Mouse (Mus musculus) hindbrain, embryonic 11.5 days (tissue): ENCODE measurements around the gene Boc. TPM values are rescaled to one million over a fixed set of nuclear protein-coding genes. Genes with fewer than 3 reads are reported as not detected.

Experiments
- ATAC-seq: fragments of 200-750 bp; cut with Nextera tagmentation; 2 replicates; pipeline ENCODE4 v1.8.0; 2017; ENCODE audit warnings: mild to moderate bottlenecking, moderate TSS enrichment, moderate library complexity; ENCODE audit not compliant: low FRiP score
- DNase-seq: peaks from one replicate; pipeline ENCODE4 v3.0.0-alpha.2; 2015; ENCODE audit warnings: low spot score
- H3K27ac ChIP-seq: fragments of 300-500 bp; sonication (generic); 2 replicates; pipeline ENCODE4 v1.5.1; 2014; ENCODE audit warnings: mild to moderate bottlenecking, low read depth, low read length
- H3K27me3 ChIP-seq: fragments of 300-500 bp; sonication (generic); 2 replicates; pipeline ENCODE4 v1.6.1; 2014; ENCODE audit warnings: mild to moderate bottlenecking, low read length, moderate library complexity, mixed read lengths; ENCODE audit not compliant: control insufficient read depth, insufficient read depth
- H3K36me3 ChIP-seq: fragments of 300-500 bp; sonication (generic); 2 replicates; pipeline ENCODE4 v1.6.1; 2014; ENCODE audit warnings: mild to moderate bottlenecking, low read length, moderate library complexity, mixed read lengths; ENCODE audit not compliant: control insufficient read depth, insufficient read depth
- H3K4me1 ChIP-seq: fragments of 300-500 bp; sonication (generic); replicated peaks from 2 replicates; pipeline ENCODE4 v1.6.1; 2014; ENCODE audit warnings: low read length, mixed read lengths; ENCODE audit not compliant: control insufficient read depth, insufficient read depth
- H3K4me2 ChIP-seq: fragments of 300-500 bp; sonication (generic); replicated peaks from 2 replicates; pipeline ENCODE4 v1.6.1; 2014; ENCODE audit warnings: mild to moderate bottlenecking, low read depth, low read length
- H3K4me3 ChIP-seq: fragments of 300-500 bp; sonication (generic); 2 replicates; pipeline ENCODE4 v1.5.1; 2014; ENCODE audit warnings: low read depth, low read length
- H3K9ac ChIP-seq: fragments of 300-500 bp; sonication (generic); 2 replicates; pipeline ENCODE4 v1.6.1; 2014; ENCODE audit warnings: low read depth, low read length
- H3K9me3 ChIP-seq: fragments of 300-500 bp; sonication (generic); 2 replicates; pipeline ENCODE4 v1.6.1; 2016; ENCODE audit warnings: low read length; ENCODE audit not compliant: control insufficient read depth
- WGBS: fragments of 180-500 bp; shearing (Covaris S2); extraction: QIAGEN DNeasy Blood & Tissue Kit; methylation state at CpG from one replicate; pipeline ENCODE4 v1.1.7; 2014; 5-methylcytosine and 5-hydroxymethylcytosine counted together
- polyA plus RNA-seq: library from polyadenylated mRNA; unstranded; fragments of >200 nt; fragmentation: Nextera tagmentation; extraction: Ambion mirVana; gene quantifications from 2 replicates; pipeline ENCODE4 v1.2.1, GENCODE M21; 2014

Boc gene
- polyA plus RNA-seq, 1 experiment from 2014 or later = 34.3 TPM

DNA sequence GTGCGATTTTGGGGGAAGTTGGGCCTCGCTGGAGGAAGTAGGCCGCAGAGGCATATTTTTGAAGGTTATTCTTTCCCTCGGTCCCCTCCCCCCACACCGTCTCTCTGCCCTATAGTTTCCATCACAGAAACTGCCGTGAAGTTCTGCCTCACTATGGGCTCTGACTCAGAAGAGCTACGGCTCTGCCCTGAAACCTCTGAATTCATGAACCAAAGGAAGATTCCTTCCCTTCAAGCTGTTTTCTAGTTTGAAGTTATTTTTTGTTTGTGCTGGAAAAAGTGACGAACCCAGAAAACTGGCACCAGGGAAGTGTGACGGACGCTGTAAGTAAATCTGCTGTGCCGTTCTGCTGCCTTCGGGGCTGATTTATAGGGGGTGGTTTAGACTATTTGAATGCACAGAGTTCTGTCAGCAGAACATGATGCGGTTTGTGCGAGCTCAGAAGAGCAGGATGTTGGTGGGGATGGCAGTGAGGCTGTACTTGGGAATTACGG, 61.7 kb downstream of the Boc start:
- WGBS = 85% methylated on average over 15 of the region's 15 CpGs
- Histone ChIP-seq H3K27ac (no peak overlapping the region), H3K4me1 (no peaks in the 10 kb centered on the region), H3K4me3 (no peak overlapping the region), H3K4me2 (no peak overlapping the region), H3K27me3 (no peaks in the 10 kb centered on the region), H3K36me3 (peaks cover 32% of the 10 kb centered on the region), H3K9me3 (no peaks in the 10 kb centered on the region), H3K9ac (no peak overlapping the region)
- DNase-seq (no peak), ATAC-seq (no peak)

DNA sequence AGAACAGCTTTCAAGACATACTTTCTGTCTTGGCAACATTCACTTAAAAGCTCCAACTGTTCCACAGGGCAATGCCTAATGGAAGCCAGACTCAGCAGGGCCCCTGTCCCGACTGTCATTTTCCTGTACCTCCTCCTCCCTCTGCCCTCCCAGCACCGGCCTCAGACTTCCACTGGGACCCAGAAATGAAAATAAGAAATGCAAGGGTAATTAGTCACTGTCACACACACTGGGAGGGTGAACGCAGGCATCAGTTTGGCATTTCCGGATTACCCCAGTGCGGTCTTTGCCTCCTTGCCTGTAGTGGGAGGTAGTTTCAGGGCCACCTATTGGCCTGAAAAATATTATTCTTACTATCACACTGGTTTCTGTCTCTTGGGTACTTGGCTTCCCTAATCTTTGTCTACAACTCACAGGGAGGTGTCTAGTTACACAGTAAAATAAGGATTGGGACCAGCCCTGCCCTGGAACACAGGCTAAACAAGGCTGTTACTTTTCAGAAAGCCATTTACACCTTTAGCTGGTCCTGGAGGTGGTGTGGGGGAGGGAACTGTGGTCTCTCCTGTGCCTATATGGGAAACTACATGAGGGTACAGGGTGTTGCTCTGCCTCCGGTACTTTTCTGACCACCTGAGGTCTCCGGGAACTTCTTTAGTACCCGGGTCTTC, 64.1 kb downstream of the Boc start:
- Histone ChIP-seq H3K9me3 (no peaks in the 10 kb centered on the region), H3K4me3 (no peak overlapping the region), H3K36me3 (peaks cover 29% of the 10 kb centered on the region), H3K9ac (no peak overlapping the region), H3K4me1 (no peaks in the 10 kb centered on the region), H3K27ac (0 out of 2 replicates have a peak overlapping the region, but pooled peaks have one; percentile 31), H3K27me3 (no peaks in the 10 kb centered on the region), H3K4me2 (no peak overlapping the region)
- ATAC-seq = peak; percentile 76
- 43% methylated on average over 8 of the region's 8 CpGs for WGBS
- peak; percentile 52 for DNase-seq

DNA sequence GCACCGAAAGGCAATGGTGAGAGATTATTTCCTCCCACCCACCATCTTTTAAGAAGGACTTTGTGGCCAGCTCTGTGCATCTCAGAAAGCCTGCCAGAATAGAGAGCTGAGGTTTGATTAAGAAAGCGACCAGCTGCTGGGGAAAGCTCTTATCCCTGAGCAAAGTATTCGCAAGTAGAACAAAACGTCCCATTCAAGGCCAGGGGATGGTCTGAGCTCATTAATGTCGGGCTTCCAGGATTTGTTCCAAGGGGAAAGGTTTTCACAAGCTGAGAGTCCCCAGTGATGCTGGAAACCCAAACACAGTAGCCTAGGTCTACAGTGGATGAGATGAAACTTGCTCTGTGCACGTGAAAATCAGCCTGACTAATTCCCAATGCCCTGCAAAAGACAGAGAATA, 64.8 kb downstream of the Boc start:
- Histone ChIP-seq H3K27ac (no peak overlapping the region), H3K4me2 (no peak overlapping the region)
- WGBS = 53% methylated on average over 6 of the region's 6 CpGs

DNA sequence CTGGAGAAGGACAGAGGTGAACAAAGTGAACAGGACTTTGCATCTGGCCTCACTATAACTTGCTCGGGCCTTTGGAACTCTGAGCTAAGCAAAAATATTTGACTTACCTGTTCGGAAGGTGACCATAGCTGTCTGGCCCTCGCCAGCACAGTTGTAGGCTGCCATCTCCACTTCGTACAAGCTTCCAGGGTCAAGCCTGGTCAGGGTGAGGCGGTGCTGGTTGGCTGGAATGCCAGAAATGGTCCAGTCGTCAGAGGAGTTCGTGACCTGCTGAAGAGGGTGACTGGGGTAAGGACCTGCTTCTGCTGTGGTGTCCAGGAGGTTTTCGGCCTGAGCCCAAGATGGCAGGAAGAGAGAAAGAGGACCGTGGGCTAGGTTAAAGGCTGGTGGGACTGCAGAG, 66.0 kb downstream of the Boc start:
- H3K9ac ChIP-seq = no peak overlapping the region
- H3K9me3 ChIP-seq = no peaks in the 10 kb centered on the region
- WGBS = 90% methylated on average over 9 of the region's 9 CpGs
- peaks cover 24% of the 10 kb centered on the region for H3K36me3 ChIP-seq
- DNase-seq = no peak
- no peaks in the 10 kb centered on the region for H3K4me1 ChIP-seq
- no peak overlapping the region for H3K4me3 ChIP-seq
- no peaks in the 10 kb centered on the region for H3K27me3 ChIP-seq
- H3K27ac ChIP-seq = no peak overlapping the region
- H3K4me2 ChIP-seq = no peak overlapping the region
- no peak for ATAC-seq

More for the DNA sequence above, 64.8 kb downstream of the Boc start:
- Histone ChIP-seq H3K4me3 (no peak overlapping the region), H3K36me3 (peaks cover 29% of the 10 kb centered on the region), H3K9me3 (no peaks in the 10 kb centered on the region), H3K9ac (no peak overlapping the region), H3K27me3 (no peaks in the 10 kb centered on the region), H3K4me1 (no peaks in the 10 kb centered on the region)
- DNase-seq (no peak), ATAC-seq (no peak)

DNA sequence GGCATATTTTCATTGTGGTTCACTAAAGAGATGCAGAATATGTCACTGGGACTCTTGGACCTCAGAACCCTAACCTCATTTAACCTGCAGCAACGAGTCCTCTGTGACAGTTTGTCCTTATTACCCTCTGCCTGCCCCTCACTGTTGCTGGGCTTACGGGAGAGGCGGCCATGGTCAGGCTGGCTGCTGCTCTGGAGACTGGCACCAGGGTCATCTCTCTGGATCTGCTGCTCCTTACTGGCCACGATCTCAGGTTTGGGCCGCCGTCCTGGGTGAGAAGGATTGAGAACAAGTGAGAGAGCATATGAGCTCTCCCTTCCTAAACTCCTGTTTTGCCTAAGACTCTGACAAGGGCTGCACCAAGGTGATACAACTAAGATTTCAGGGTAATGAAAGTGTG, 66.5 kb downstream of the Boc start:
- Histone ChIP-seq H3K36me3 (peaks cover 30% of the 10 kb centered on the region), H3K4me3 (no peak overlapping the region), H3K9me3 (no peaks in the 10 kb centered on the region), H3K27ac (no peak overlapping the region), H3K4me1 (no peaks in the 10 kb centered on the region), H3K9ac (no peak overlapping the region), H3K27me3 (no peaks in the 10 kb centered on the region), H3K4me2 (no peak overlapping the region)
- WGBS = 93% methylated on average over 6 of the region's 6 CpGs
- DNase-seq (no peak), ATAC-seq (no peak)

DNA sequence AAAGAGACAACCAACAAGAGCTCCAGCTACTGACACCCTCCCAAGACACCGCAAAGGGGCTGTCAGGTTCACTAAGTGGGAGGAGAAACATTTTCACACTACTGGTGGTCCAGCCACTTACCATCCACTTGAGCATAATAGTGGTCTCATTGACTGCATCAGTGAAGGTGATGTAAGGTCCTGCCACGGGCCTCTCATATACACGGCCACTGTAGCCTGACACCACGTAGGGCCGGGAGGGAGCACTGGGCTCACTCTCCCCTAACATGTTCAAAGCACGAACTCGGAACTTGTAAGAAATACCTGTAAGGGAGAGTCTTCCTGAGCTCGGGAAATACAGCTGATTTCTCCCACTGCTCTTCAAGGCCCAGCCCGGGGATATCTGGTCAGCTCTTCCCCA, 67.6 kb downstream of the Boc start:
- WGBS = 90% methylated on average over 9 of the region's 9 CpGs
- H3K4me2 ChIP-seq = no peak overlapping the region
- DNase-seq = no peak
- no peak for ATAC-seq
- H3K9me3 ChIP-seq = no peaks in the 10 kb centered on the region
- H3K27ac ChIP-seq = no peak overlapping the region
- H3K4me3 ChIP-seq = no peak overlapping the region
- H3K36me3 ChIP-seq = peaks cover 30% of the 10 kb centered on the region
- no peaks in the 10 kb centered on the region for H3K27me3 ChIP-seq
- H3K9ac ChIP-seq = no peak overlapping the region
- H3K4me1 ChIP-seq = no peaks in the 10 kb centered on the region

DNA sequence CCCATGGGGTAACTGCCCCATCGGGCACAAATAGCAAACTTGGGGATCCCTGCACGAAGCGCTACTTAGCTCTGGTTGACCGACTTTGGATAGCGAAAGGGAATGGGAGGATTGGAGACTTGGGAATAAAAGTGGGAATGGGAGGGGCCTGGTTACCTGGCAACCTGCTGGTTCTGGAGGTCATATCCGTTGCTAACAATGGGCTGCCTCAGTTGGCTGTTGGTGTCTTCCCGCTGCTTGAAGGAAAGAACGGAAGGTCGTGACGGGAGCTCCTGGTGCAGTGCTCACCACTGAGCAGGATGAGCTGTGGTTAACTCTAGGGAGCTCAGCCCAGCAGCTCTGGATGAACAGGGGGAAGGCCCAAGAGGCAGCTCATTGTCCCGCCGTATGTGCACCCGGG, 71.5 kb downstream of the Boc start:
- no peaks in the 10 kb centered on the region for H3K9me3 ChIP-seq
- H3K27ac ChIP-seq = no peak overlapping the region
- ATAC-seq (no peak), DNase-seq (no peak)
- H3K36me3 ChIP-seq = peaks cover 29% of the 10 kb centered on the region
- H3K9ac ChIP-seq = no peak overlapping the region
- 80% methylated on average over 13 of the region's 13 CpGs for WGBS
- no peaks in the 10 kb centered on the region for H3K4me1 ChIP-seq
- no peaks in the 10 kb centered on the region for H3K27me3 ChIP-seq
- no peak overlapping the region for H3K4me3 ChIP-seq
- H3K4me2 ChIP-seq = no peak overlapping the region

DNA sequence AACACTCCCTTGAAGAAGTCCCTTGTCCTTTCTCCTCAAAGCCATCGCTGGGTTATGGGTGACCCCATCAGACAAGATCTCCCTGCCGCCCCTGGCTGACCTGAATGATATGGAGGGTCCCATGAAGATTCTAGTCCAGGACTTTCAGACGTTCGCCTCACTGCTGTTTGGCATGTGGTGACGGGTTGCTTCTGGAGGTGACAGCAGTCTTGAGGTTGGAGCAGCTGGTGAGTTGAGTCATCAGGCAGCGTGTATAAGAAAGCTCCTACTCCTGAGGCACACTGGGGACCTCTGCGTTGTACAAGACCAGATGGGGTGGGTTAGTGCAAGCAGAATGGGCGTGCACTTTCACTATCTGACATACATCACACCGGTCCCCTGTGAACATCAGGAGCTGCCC, 72.1 kb downstream of the Boc start:
- no peak overlapping the region for H3K4me2 ChIP-seq
- H3K4me3 ChIP-seq = no peak overlapping the region
- no peak for ATAC-seq
- WGBS = 88% methylated on average over 9 of the region's 9 CpGs
- no peaks in the 10 kb centered on the region for H3K4me1 ChIP-seq
- no peak overlapping the region for H3K27ac ChIP-seq
- H3K9me3 ChIP-seq = no peaks in the 10 kb centered on the region
- no peak overlapping the region for H3K9ac ChIP-seq
- no peak for DNase-seq
- peaks cover 28% of the 10 kb centered on the region for H3K36me3 ChIP-seq
- no peaks in the 10 kb centered on the region for H3K27me3 ChIP-seq

DNA sequence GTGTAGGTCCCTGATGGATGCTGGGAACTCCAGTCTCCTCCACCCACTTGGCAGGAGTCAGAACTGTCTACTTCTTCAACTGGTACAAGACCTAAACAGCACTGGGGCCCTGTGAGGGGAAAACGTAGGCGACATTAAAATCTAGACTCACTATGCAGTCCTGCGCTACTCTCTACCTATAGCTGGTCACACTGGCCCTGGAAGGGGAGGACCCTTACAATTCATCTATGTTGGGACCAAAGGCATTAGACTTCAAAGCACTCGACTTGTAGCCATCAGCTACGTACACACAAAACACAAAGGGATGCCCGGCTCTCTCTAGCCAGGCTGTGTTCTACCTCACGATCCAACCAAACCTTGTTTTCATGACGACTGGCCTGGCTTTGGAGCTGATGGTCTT, 73.0 kb downstream of the Boc start:
- Histone ChIP-seq H3K9ac (no peak overlapping the region), H3K27ac (0 out of 2 replicates have a peak overlapping the region, but pooled peaks have one; percentile 24), H3K27me3 (no peaks in the 10 kb centered on the region), H3K36me3 (peaks cover 24% of the 10 kb centered on the region), H3K4me1 (no peaks in the 10 kb centered on the region), H3K4me3 (no peak overlapping the region), H3K9me3 (no peaks in the 10 kb centered on the region), H3K4me2 (no peak overlapping the region)
- ATAC-seq (0 out of 2 replicates have a peak, but pooled peaks have one; percentile 1), DNase-seq (no peak)
- 82% methylated on average over 8 of the region's 8 CpGs for whole genome bisulfite sequencing
